Mouse (Mus musculus) adrenal gland, adult 2 months (tissue): ENCODE measurements at regions not wholly inside any gene's neighbourhood (a gene's known extent, or its start where the extent isn't known, plus 50 kb on each side); places are given as distances from the start of the nearest gene placed in this dataset.

Source experiments
- DNase-seq: peaks from one replicate; pipeline ENCODE4 v3.0.0; 2021

- peak; percentile 2 for DNase-seq
Observed at GRCm38 (mm10) chr6:24037919-24038318, 68.1 kb upstream of the Tas2r118 start.

GRCm38 (mm10) chr6:24026352-24026751 is 56.5 kb upstream of the Tas2r118 start:
- no peak for DNase-seq

GRCm38 (mm10) chr6:24025721-24026120 is 55.9 kb upstream of the Tas2r118 start:
- DNase-seq, result no peak
